Mouse (Mus musculus) liver, postnatal 0 days (tissue): ENCODE data around the gene Acy3.
A peak's percentile ranks its signal among the peaks of the same experiment; 100 is the strongest.

Source experiments
- CTCF ChIP-seq: sonication (generic); IDR thresholded peaks from 2 replicates; pipeline ENCODE4 v1.5.1; 2016; ENCODE audit warnings: antibody characterized with exemption, low read depth
- EP300 ChIP-seq: IDR thresholded peaks from 2 replicates; pipeline ENCODE4 v1.6.1; 2016; ENCODE audit warnings: antibody characterized with exemption, low read depth, mild to moderate bottlenecking

DNA sequence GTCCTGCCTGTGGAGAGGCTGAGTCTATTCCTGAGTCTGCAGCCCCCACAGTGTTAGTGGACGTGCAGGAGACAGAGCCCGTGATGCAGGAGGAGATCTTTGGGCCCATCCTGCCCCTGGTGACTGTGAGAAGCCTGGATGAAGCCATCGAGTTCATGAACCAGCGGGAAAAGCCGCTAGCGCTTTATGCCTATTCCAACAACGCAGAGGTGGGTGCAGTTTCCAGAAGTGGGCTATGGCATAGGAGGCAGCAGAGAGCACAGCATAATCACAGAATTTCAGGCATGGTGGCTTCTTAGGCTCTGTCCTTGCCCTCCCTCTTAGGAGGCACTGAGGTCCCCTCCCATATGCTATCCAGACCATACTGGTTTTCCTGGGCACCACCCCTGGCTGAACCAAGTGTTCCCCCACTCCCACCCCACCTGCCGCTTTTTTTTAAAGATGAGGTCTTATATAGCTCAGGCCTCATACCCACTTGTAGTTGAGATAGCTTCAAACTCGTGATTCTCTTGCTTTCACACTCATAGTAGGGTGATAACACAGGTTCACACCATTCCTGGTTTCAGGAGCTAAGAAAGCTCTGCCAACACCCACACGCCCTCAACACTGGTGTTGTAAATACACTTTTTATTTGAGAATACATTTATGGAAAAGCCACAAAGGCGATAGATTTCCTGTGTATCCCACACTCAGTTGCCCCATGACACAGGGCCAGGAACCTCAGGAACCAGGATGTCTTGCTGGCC lies 19.9 kb upstream of the Acy3 start:
- TF ChIP-seq EP300 (no peak), CTCF (peak; percentile 30)
